Mouse (Mus musculus) ES-E14 (cell line): ENCODE measurements around the gene Ankrd6. TPM values are rescaled to one million over a fixed set of nuclear protein-coding genes. Genes with fewer than 3 reads are reported as not detected.

Source experiments
- DNase-seq: peaks from one replicate; pipeline ENCODE4 v3.0.0-alpha.2; 2013; ENCODE audit warnings: low read depth, low spot score
- H3K27ac ChIP-seq: 2 replicates; pipeline ENCODE4 v1.5.1; 2012; ENCODE audit warnings: low read depth, mild to moderate bottlenecking, low read length, moderate library complexity, mixed read lengths; ENCODE audit not compliant: poor library complexity, insufficient read depth, severe bottlenecking
- H3K36me3 ChIP-seq: 2 replicates; pipeline ENCODE4 v1.6.1; 2012; ENCODE audit warnings: mild to moderate bottlenecking, low read length, moderate library complexity, mixed read lengths; ENCODE audit not compliant: control insufficient read depth, poor library complexity, insufficient read depth, severe bottlenecking
- H3K4me1 ChIP-seq, 2 experiments: fragments of 150-350 bp in 1 of 2; sonication (generic) in 1 of 2; 2 replicates each; pipeline ENCODE4 v1.6.1; 2012; ENCODE audit warnings: low read length in 2 of 2, mild to moderate bottlenecking in 1 of 2, mixed read lengths in 1 of 2; ENCODE audit not compliant: control insufficient read depth in 2 of 2, insufficient read depth in 2 of 2, poor library complexity in 1 of 2
- H3K4me3 ChIP-seq, 2 experiments: fragments of 150-350 bp in 1 of 2; sonication (generic) in 1 of 2; 2 replicates each; pipeline ENCODE4 v1.5.1; 2012; ENCODE audit warnings: low read length in 2 of 2, low read depth in 1 of 2, mild to moderate bottlenecking in 1 of 2, mixed read lengths in 1 of 2; ENCODE audit not compliant: insufficient read depth in 1 of 2, poor library complexity in 1 of 2, severe bottlenecking in 1 of 2
- H3K9ac ChIP-seq: 2 replicates; pipeline ENCODE4 v1.6.1; 2012; ENCODE audit warnings: low read depth, mild to moderate bottlenecking, low read length, mixed read lengths; ENCODE audit not compliant: poor library complexity, insufficient read depth, severe bottlenecking
- H3K9me3 ChIP-seq: fragments of 150-350 bp; sonication (generic); 2 replicates; pipeline ENCODE4 v1.6.1; 2012; ENCODE audit warnings: low read depth, mild to moderate bottlenecking, low read length; ENCODE audit not compliant: control insufficient read depth, insufficient read depth
- CHD2 ChIP-seq: IDR thresholded peaks from 2 replicates; pipeline ENCODE4 v1.6.1; 2014; ENCODE audit warnings: mild to moderate bottlenecking, low read depth, low read length, inconsistent platforms
- HCFC1 ChIP-seq: IDR thresholded peaks from 2 replicates; pipeline ENCODE4 v1.6.1; 2012; ENCODE audit warnings: low read length, inconsistent platforms, borderline replicate concordance; ENCODE audit not compliant: insufficient read depth
- MAFK ChIP-seq: IDR thresholded peaks from 2 replicates; pipeline ENCODE4 v1.6.1; 2014; ENCODE audit warnings: mild to moderate bottlenecking, low read depth, low read length, inconsistent platforms; ENCODE audit not compliant: insufficient read depth
- ZC3H11A ChIP-seq: IDR thresholded peaks from 2 replicates; pipeline ENCODE4 v1.6.1; 2012; ENCODE audit warnings: low read depth, mild to moderate bottlenecking, inconsistent platforms, low read length, borderline replicate concordance
- ZNF384 ChIP-seq: IDR thresholded peaks from 2 replicates; pipeline ENCODE4 v1.6.1; 2012; ENCODE audit warnings: low read depth, low read length, inconsistent platforms
- in situ Hi-C, 2 experiments: fragments of 600-800 bp; cut with MboI; formaldehyde crosslinking; loops; one replicate each; pipeline ENCODE4 v1.15.1; 2025; ENCODE audit warnings: low sequenced_read_pairs in 2 of 2, inconsistent platforms in 1 of 2; ENCODE audit not compliant: unreplicated experiment in 2 of 2
- total RNA-seq: library from RNA; depleted of rRNA; stranded (reverse); fragments of 300-350 nt; gene quantifications from 2 replicates; pipeline ENCODE4 v1.2.3, GENCODE M21; 2012; rRNA removed

Ankrd6 gene
- total RNA-seq = 7.8 TPM in 2 replicates

DNA sequence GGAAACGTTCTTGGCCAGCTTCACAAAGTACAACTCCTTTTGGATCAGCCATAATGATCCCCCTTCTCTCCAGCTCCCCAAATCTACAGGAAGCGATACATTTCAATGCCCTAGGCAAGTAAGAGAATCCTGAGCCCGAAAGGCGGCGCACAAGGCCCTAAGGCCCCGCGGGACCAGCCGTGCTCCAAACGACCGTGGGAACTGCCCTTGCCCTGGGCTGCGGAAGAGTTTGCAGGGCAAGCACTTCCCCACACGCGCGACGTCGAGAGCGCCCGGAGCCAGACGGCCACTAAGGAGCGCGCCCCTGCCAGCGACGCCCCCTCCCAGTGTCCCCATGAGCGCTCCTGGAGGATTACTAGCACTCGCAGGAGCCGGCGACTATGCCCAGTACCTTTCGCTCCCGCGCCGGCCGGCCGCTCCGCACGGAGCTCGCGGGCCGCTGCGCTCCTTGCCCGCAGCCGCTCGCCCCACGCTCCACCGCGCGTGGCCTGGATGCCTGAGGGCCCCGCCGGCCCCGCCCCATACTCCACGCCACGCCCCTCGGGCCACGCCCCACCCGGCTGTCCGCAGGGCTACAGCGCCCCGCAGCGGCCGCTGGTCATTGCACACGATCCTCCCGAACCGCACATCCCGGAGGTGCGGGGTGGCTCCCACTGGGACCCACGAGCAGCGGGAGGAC lies at the start of gene Ankrd6:
TSS of gene Ankrd6 (minus strand) at position 486 of the 679 bp plus-strand sequence.
- Histone ChIP-seq H3K4me1 (peaks cover 0 to 16% of the 10 kb centered on the region in 2 experiments; a peak in 2 of 4 replicates), H3K9me3 (no peaks in the 10 kb centered on the region), H3K27ac (no peak within 1 kb of the TSS), H3K4me3 (peak within 1 kb of the TSS; percentile 76 to 79), H3K36me3 (no peaks in the 10 kb centered on the region), H3K9ac (peak within 1 kb of the TSS; percentile 60)
- no peak for DNase-seq
- TF ChIP-seq CHD2 (no peak), ZC3H11A (peak; percentile 51)
- in situ Hi-C loops = no loop called here

DNA sequence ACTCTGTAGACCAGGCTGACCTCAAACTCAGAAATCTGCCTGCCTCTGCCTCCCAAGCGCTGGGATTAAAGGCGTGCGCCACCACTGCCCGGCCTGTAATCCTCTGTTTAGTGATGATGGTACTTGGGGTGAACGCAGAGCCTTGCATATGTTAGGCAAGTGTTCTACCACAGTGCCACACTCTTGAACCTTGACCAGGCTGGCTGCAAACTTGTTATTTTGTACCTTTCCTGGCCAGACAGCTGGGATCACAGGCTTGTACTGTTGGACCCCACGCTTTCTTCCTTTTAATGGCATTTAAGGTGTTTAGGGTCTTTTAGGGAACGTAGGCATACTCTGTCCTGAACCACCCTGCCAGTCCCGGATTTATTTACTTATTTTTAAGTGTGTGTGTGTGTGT lies 48.4 kb upstream of the Ankrd6 start:
- Histone ChIP-seq H3K36me3 (peaks cover 6% of the 10 kb centered on the region; the same call in 1 of the 2 replicates), H3K27ac (no peak overlapping the region), H3K9me3 (no peaks in the 10 kb centered on the region), H3K4me3 (no peak overlapping the region), H3K4me1 (peaks cover 2 to 17% of the 10 kb centered on the region in 2 experiments; a peak in 3 of 4 replicates), H3K9ac (no peak overlapping the region)
- in situ Hi-C loops = no loop called here
- no peak for DNase-seq
- TF ChIP-seq MAFK (no peak), CHD2 (no peak), HCFC1 (no peak), ZNF384 (no peak), ZC3H11A (no peak)

DNA sequence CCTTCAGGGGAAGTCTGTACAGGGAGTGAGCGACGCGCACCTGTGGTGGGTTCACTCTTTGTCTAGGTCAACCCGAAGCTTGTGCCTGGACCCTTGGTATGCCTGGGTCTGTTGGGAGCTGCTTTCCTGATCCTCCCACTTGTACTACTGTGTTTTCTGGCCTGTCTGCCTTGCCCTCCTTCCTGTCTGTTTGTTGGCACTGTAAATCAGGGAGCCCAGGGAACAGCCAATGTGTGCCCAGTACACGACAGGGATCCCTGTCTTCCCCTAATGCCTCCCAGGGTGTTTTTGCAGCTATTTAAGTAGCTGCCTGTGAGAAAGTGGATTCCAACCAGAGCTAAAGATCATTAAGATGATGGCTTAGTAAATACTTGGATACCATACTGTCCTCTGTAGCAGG lies 46.9 kb upstream of the Ankrd6 start:
- Histone ChIP-seq H3K36me3 (0 out of 2 replicates have a peak, but pooled peaks cover 2% of the 10 kb centered on the region), H3K9me3 (no peaks in the 10 kb centered on the region), H3K27ac (no peak overlapping the region), H3K9ac (0 out of 2 replicates have a peak overlapping the region, but pooled peaks have one; percentile 3), H3K4me1 (peaks cover 2 to 20% of the 10 kb centered on the region in 2 experiments; a peak in 3 of 4 replicates), H3K4me3 (no peak overlapping the region)
- DNase-seq = no peak
- TF ChIP-seq HCFC1 (no peak), CHD2 (no peak), ZNF384 (no peak), ZC3H11A (no peak), MAFK (no peak)
- in situ Hi-C loops = no loop called here

DNA sequence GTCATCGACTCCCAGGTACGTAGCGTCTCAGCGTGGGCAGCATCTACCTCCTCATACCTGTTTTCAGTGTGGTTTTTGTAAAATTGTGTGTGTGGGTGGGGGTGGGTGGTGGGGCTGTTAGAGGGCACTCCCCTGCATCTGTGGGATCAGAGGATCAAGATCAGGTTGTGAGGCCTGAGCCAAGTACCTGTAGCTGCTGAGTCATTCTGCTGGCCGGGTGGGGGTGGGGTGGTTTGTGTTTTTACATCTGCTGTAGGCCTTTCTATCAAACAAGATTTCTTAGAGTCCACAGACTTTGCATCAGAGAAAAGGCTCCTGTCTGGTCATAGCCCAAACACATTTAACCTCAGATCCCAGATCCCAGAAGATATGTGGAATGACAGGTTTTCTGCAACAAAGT lies 45.4 kb upstream of the Ankrd6 start:
- Histone ChIP-seq H3K4me3 (peak overlapping the region; percentile 33 to 46), H3K27ac (peak overlapping the region; percentile 89), H3K9me3 (no peaks in the 10 kb centered on the region), H3K9ac (peak overlapping the region; percentile 72), H3K36me3 (0 out of 2 replicates have a peak, but pooled peaks cover 2% of the 10 kb centered on the region), H3K4me1 (peaks cover 2 to 20% of the 10 kb centered on the region in 2 experiments; a peak in 3 of 4 replicates)
- no peak for DNase-seq
- in situ Hi-C loops = no loop called here
- TF ChIP-seq ZNF384 (no peak), CHD2 (no peak), HCFC1 (no peak), MAFK (peak; percentile 91), ZC3H11A (no peak)
